Mouse (Mus musculus) lung, embryonic 16.5 days (tissue): Measurements from ENCODE around the gene Ttc24. TPM values are rescaled to one million over a fixed set of nuclear protein-coding genes. Genes with fewer than 3 reads are reported as not detected.

ENCODE experiments used
- ATAC-seq: fragments of 200-750 bp; cut with Nextera tagmentation; 2 replicates; pipeline ENCODE4 v1.8.0; 2017; ENCODE audit warnings: low read depth, mild to moderate bottlenecking, moderate library complexity
- H3K27ac ChIP-seq: fragments of 300-500 bp; sonication (generic); 2 replicates; pipeline ENCODE4 v1.5.1; 2014; ENCODE audit warnings: mild to moderate bottlenecking, control low read depth, low read length
- H3K27me3 ChIP-seq: fragments of 300-500 bp; sonication (generic); 2 replicates; pipeline ENCODE4 v1.6.1; 2014; ENCODE audit warnings: low read depth, low read length, mixed read lengths; ENCODE audit not compliant: control insufficient read depth, insufficient read depth
- H3K36me3 ChIP-seq: fragments of 300-500 bp; sonication (generic); 2 replicates; pipeline ENCODE4 v1.6.1; 2014; ENCODE audit warnings: low read length; ENCODE audit not compliant: control insufficient read depth, insufficient read depth
- H3K4me1 ChIP-seq: fragments of 300-500 bp; sonication (generic); replicated peaks from 2 replicates; pipeline ENCODE4 v1.6.1; 2014; ENCODE audit warnings: low read length, mixed read lengths; ENCODE audit not compliant: control insufficient read depth, insufficient read depth
- H3K4me2 ChIP-seq: fragments of 300-500 bp; sonication (generic); 2 replicates; pipeline ENCODE4 v1.6.1; 2014; ENCODE audit warnings: low read depth, low read length, control low read depth
- H3K4me3 ChIP-seq: fragments of 300-500 bp; sonication (generic); 2 replicates; pipeline ENCODE4 v1.5.1; 2014; ENCODE audit warnings: mild to moderate bottlenecking, low read length, control low read depth
- H3K9ac ChIP-seq: fragments of 300-500 bp; sonication (generic); 2 replicates; pipeline ENCODE4 v1.6.1; 2014; ENCODE audit warnings: low read length, control low read depth
- H3K9me3 ChIP-seq: fragments of 300-500 bp; sonication (generic); 2 replicates; pipeline ENCODE4 v1.6.1; 2016; ENCODE audit warnings: low read length; ENCODE audit not compliant: control insufficient read depth
- WGBS: fragments of 180-500 bp; shearing (Covaris S2); extraction: QIAGEN DNeasy Blood & Tissue Kit; methylation state at CpG from one replicate; pipeline ENCODE4 v1.1.7; 2014; 5-methylcytosine and 5-hydroxymethylcytosine counted together
- polyA plus RNA-seq: library from polyadenylated mRNA; unstranded; fragments of >200 nt; fragmentation: Nextera tagmentation; extraction: Ambion mirVana; gene quantifications from 2 replicates; pipeline ENCODE4 v1.2.1, GENCODE M21; 2015

Ttc24 gene
- polyA plus RNA-seq, 1 experiment from 2014 or later = not detected

- Histone ChIP-seq H3K4me1 (peaks cover 11% of the 10 kb centered on the region), H3K27ac (no peak overlapping the region), H3K9ac (no peak overlapping the region), H3K4me2 (no peak overlapping the region), H3K27me3 (no peaks in the 10 kb centered on the region), H3K9me3 (no peaks in the 10 kb centered on the region), H3K36me3 (peaks cover 11% of the 10 kb centered on the region), H3K4me3 (no peak overlapping the region)
- WGBS = 93% methylated on average over 2 of the region's 2 CpGs
- ATAC-seq = no peak
These were observed 5.9 kb upstream of the Ttc24 start for GRCm38 (mm10) chr3:88084001-88084400.

GRCm38 (mm10) chr3:88082663-88083062 lies 4.6 kb upstream of the Ttc24 start:
- peak overlapping the region; percentile 47; the same call in 1 of the 2 replicates for H3K27ac ChIP-seq
- no peaks in the 10 kb centered on the region for H3K9me3 ChIP-seq
- ATAC-seq = peak; percentile 64

GRCm38 (mm10) chr3:88082224-88082618 lies 4.1 kb upstream of the Ttc24 start:
- Histone ChIP-seq H3K4me1 (peaks cover 11% of the 10 kb centered on the region), H3K27ac (peak overlapping the region; percentile 47), H3K9me3 (no peaks in the 10 kb centered on the region), H3K4me3 (peak overlapping the region; percentile 68), H3K27me3 (no peaks in the 10 kb centered on the region), H3K4me2 (peak overlapping the region; percentile 76), H3K36me3 (peaks cover 6% of the 10 kb centered on the region), H3K9ac (peak overlapping the region; percentile 76)
- peak; percentile 41; the same call in 1 of the 2 replicates for ATAC-seq
- under 1% methylated on average over 13 of the region's 13 CpGs for WGBS

More at GRCm38 (mm10) chr3:88082663-88083062, 4.6 kb upstream of the Ttc24 start:
- H3K27me3 ChIP-seq = no peaks in the 10 kb centered on the region
- H3K4me1 ChIP-seq = peaks cover 11% of the 10 kb centered on the region
- peak overlapping the region; percentile 76 for H3K4me2 ChIP-seq
- H3K36me3 ChIP-seq = peaks cover 6% of the 10 kb centered on the region
- 2% methylated on average over 4 of the region's 4 CpGs for WGBS
- H3K9ac ChIP-seq = peak overlapping the region; percentile 76
- H3K4me3 ChIP-seq = peak overlapping the region; percentile 68

- 18% methylated on average over 33 of the region's 33 CpGs for WGBS
- peak within 1 kb of the TSS; percentile 76 for H3K4me2 ChIP-seq
- peaks cover 6% of the 10 kb centered on the region for H3K36me3 ChIP-seq
- peaks cover 11% of the 10 kb centered on the region for H3K4me1 ChIP-seq
- peak; percentile 93 for ATAC-seq
- peak within 1 kb of the TSS; percentile 47 for H3K27ac ChIP-seq
- H3K27me3 ChIP-seq = no peaks in the 10 kb centered on the region
- H3K4me3 ChIP-seq = peak within 1 kb of the TSS; percentile 68
- peak within 1 kb of the TSS; percentile 76 for H3K9ac ChIP-seq
- no peaks in the 10 kb centered on the region for H3K9me3 ChIP-seq
These were observed 3.5 kb upstream of the Ttc24 start, which contains the start of gene Iqgap3 for GRCm38 (mm10) chr3:88081345-88082223. Gene Iqgap3 (plus strand): TSS chr3:88081971.

- WGBS = 36% methylated on average over 8 of the region's 8 CpGs
- no peak for ATAC-seq
- H3K36me3 ChIP-seq = no peaks in the 10 kb centered on the region
- H3K9me3 ChIP-seq = no peaks in the 10 kb centered on the region
- H3K27me3 ChIP-seq = no peaks in the 10 kb centered on the region
- H3K4me3 ChIP-seq = no peak overlapping the region
- H3K9ac ChIP-seq = no peak overlapping the region
- peaks cover 3% of the 10 kb centered on the region; the same call in 1 of the 2 replicates for H3K4me1 ChIP-seq
- H3K4me2 ChIP-seq = no peak overlapping the region
- no peak overlapping the region for H3K27ac ChIP-seq
These were observed 663 bp downstream of the Ttc24 start for GRCm38 (mm10) chr3:88077441-88077840.

GRCm38 (mm10) chr3:88074766-88075165 lies 3.3 kb downstream of the Ttc24 start:
- Histone ChIP-seq H3K4me3 (no peak overlapping the region), H3K9ac (no peak overlapping the region), H3K9me3 (no peaks in the 10 kb centered on the region), H3K4me2 (no peak overlapping the region), H3K36me3 (no peaks in the 10 kb centered on the region), H3K4me1 (no peaks in the 10 kb centered on the region), H3K27me3 (no peaks in the 10 kb centered on the region), H3K27ac (no peak overlapping the region)
- ATAC-seq = no peak
- WGBS = 71% methylated on average over 8 of the region's 8 CpGs

GRCm38 (mm10) chr3:88074351-88074750 lies 3.8 kb downstream of the Ttc24 start:
- Histone ChIP-seq H3K4me2 (no peak overlapping the region), H3K36me3 (no peaks in the 10 kb centered on the region), H3K27me3 (no peaks in the 10 kb centered on the region), H3K9ac (no peak overlapping the region), H3K9me3 (no peaks in the 10 kb centered on the region), H3K27ac (no peak overlapping the region), H3K4me3 (no peak overlapping the region), H3K4me1 (no peaks in the 10 kb centered on the region)
- 53% methylated on average over 2 of the region's 2 CpGs for WGBS
- ATAC-seq = no peak

- no peaks in the 10 kb centered on the region for H3K27me3 ChIP-seq
- H3K9ac ChIP-seq = no peak overlapping the region
- no peak overlapping the region for H3K27ac ChIP-seq
- no peak overlapping the region for H3K4me3 ChIP-seq
- H3K4me1 ChIP-seq = no peaks in the 10 kb centered on the region
- 48% methylated on average over 2 of the region's 2 CpGs for WGBS
- H3K9me3 ChIP-seq = no peaks in the 10 kb centered on the region
- no peak for ATAC-seq
- H3K36me3 ChIP-seq = no peaks in the 10 kb centered on the region
- no peak overlapping the region for H3K4me2 ChIP-seq
These were observed 4.5 kb downstream of the Ttc24 start for GRCm38 (mm10) chr3:88073631-88074030.

GRCm38 (mm10) chr3:88071783-88072182 lies 6.3 kb downstream of the Ttc24 start:
- Histone ChIP-seq H3K4me1 (0 out of 2 replicates have a peak, but pooled peaks cover 2% of the 10 kb centered on the region), H3K9me3 (no peaks in the 10 kb centered on the region), H3K36me3 (no peaks in the 10 kb centered on the region), H3K27me3 (no peaks in the 10 kb centered on the region), H3K4me3 (no peak overlapping the region), H3K27ac (no peak overlapping the region), H3K4me2 (no peak overlapping the region), H3K9ac (no peak overlapping the region)
- peak; percentile 68 for ATAC-seq
- 3% methylated on average over 5 of the region's 5 CpGs for WGBS
